Mouse (Mus musculus): ENCODE data around the gene Ocm. TPM values are rescaled to one million over a fixed set of nuclear protein-coding genes. Genes with fewer than 3 reads are reported as not detected.
A peak's percentile ranks its signal among the peaks of the same experiment; 100 is the strongest.
"Not testable (repeated sequence)": the region's sequence is repeated elsewhere in the genome, so short reads cannot be mapped to it uniquely, and the experiment has no call there.

Gene Ocm
- polyA plus RNA-seq, 1 experiment from 2014 or later = not detected

DNA sequence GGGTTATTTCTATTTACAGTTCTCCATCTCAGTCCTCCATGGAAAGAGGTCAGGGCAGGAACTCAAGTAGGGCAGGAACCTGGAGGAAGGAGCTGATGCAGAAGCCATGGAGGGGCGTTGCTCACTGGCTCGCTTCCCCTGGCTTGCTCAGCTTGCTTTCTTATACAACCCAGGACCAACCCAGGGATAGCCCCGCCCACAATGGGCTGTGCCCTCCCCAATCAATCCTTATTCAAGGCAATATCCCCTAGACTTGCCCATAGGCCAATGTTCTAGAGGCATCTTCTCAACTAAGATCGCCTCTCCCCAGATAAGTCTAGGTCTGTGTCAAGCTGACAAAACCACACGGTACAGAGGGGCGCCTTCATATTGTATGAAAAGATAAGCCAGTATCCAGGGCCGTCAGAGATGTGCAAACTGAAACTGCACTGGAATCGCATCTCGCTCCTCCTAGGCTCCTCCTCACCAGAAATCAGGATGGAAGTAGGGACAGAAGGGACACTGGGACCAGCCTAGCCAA, 12.7 kb upstream of the Ocm start:
- Histone ChIP-seq H3K4me1 (no peaks in the 10 kb centered on the region), H3K27ac (no peak overlapping the region), H3K4me3 (no peak overlapping the region), H3K27me3 (ENCODE audit: poor library complexity, severe bottlenecking) (no peaks in the 10 kb centered on the region), H3K9me3 (peaks cover 10% of the 10 kb centered on the region), H3K36me3 (replicated peaks) (no peaks in the 10 kb centered on the region)
- no peak for DNase-seq (ENCODE audit: extremely low spot score, low spot score)
- 78% methylated on average over 9 of the region's 9 CpGs for WGBS

DNA sequence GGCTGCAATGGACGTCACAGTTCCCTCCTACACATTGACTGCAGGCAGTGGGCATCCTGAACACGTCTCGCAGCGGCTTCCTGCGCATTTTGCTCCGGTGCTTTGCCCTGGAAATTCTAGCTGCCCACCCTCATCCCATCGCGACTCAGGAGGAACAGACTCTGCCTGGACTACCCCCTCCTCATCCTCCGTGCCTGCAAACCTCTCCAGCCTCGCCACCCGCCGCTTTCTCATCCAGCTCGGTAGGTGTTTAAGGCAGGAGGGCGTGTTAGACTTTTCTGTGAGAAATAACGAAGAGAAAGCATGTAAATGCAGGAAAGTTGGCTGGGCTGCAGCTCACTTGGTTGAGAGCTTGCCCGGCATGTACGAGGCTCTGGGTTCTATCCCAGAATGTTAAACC, 10.5 kb upstream of the Ocm start:
- DNase-seq (ENCODE audit: extremely low spot score, low spot score) = no peak
- Histone ChIP-seq H3K4me3 (no peak overlapping the region), H3K4me1 (no peaks in the 10 kb centered on the region), H3K27me3 (ENCODE audit: poor library complexity, severe bottlenecking) (no peaks in the 10 kb centered on the region), H3K27ac (no peak overlapping the region), H3K9me3 (peaks cover 10% of the 10 kb centered on the region), H3K36me3 (replicated peaks) (no peaks in the 10 kb centered on the region)
- 60% methylated on average over 17 of the region's 17 CpGs for WGBS

DNA sequence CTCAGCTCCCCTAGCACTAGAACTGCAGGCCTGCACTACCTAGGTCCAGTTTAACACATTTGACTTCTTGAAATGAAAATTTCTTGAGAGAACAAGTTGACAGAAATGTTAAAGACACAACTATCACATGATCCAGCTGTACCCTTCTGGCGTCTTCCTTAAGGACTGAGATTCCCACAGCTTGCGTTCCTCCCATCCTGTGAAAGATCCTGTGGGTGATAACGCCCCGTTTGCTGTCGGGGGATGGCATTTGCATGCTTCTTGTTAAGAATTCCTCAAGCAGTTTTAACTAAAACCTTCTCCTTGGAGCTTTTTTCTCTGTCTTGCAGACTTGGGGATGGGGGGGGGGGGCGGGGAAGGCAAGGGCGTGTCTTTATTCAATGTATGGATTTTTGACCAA, 8.1 kb upstream of the Ocm start:
- no peak for DNase-seq (ENCODE audit: extremely low spot score, low spot score)
- no peaks in the 10 kb centered on the region for H3K36me3 ChIP-seq (replicated peaks)
- H3K27me3 ChIP-seq (ENCODE audit: poor library complexity, severe bottlenecking) = no peaks in the 10 kb centered on the region
- WGBS = 89% methylated on average over 7 of the region's 7 CpGs
- no peak overlapping the region for H3K4me3 ChIP-seq
- no peak overlapping the region for H3K27ac ChIP-seq
- H3K4me1 ChIP-seq = no peaks in the 10 kb centered on the region
- H3K9me3 ChIP-seq = peaks cover 4% of the 10 kb centered on the region

DNA sequence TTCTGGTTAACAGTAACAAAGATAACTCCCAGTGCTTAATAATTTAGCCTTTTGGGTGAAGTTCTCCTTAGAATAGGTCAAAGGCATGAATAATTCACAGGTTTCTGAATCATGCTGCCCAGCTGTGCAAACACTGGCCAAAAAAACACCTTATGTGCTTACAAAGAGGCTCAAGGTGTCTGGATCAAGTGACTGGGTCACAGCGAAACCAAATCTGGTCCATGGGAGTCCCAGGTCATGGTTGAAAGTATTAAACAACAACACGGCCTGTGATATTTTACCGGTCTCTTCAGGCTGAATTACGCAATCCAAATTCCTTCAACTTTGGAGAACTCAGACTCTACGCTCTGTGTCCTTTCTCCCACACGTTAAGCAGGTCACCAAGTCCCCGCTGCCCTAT, 6.0 kb upstream of the Ocm start:
- Histone ChIP-seq H3K36me3 (replicated peaks) (no peaks in the 10 kb centered on the region), H3K4me1 (no peaks in the 10 kb centered on the region), H3K9me3 (no peaks in the 10 kb centered on the region), H3K4me3 (no peak overlapping the region), H3K27me3 (ENCODE audit: poor library complexity, severe bottlenecking) (no peaks in the 10 kb centered on the region), H3K27ac (no peak overlapping the region)
- 89% methylated on average over 7 of the region's 7 CpGs for WGBS
- DNase-seq (ENCODE audit: extremely low spot score, low spot score) = no peak

DNA sequence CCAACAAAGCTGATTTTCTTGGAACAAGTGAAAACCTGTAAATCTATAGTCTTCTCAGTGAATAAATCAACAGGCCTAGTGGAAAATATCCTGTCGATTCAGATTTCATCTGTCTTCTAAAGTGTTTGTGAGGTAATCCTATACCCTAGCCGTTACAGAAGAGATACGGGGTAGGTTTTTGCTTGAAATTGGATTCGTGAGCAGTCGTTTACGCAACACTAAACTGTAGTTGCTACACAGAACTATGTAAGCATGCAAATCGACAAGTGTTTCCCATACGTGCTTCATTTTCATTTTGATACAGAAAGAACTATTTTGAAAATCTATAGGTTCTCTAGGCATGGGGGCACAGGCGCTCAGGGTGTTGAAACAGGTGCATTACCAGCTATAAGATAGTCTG, 10.6 kb downstream of the Ocm start:
- H3K36me3 ChIP-seq (replicated peaks) = peaks cover 18% of the 10 kb centered on the region
- H3K4me3 ChIP-seq = no peak overlapping the region
- no peaks in the 10 kb centered on the region for H3K27me3 ChIP-seq (ENCODE audit: poor library complexity, severe bottlenecking)
- DNase-seq (ENCODE audit: extremely low spot score, low spot score) = no peak
- H3K27ac ChIP-seq = no peak overlapping the region
- 94% methylated on average over 9 of the region's 9 CpGs for WGBS
- no peaks in the 10 kb centered on the region for H3K9me3 ChIP-seq
- H3K4me1 ChIP-seq = peaks cover 5% of the 10 kb centered on the region

DNA sequence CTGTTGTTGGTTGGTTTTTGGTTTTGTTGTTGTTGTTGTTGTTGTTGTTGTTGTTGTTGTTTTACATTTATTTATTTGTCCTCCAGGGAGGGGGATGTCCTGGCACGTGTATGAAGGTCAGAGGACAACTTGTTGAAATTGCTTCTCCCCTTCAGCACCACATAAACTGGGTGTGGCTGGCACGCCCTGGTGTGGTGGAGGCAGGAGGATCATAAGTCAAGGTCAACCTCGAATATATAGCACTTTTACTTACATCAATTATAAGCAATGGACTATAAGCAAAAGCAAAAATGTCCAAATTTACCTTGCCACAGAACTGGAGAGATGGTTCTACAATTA, 11.2 kb downstream of the Ocm start:
- no peaks in the 10 kb centered on the region for H3K27me3 ChIP-seq (ENCODE audit: poor library complexity, severe bottlenecking)
- no peak for DNase-seq (ENCODE audit: extremely low spot score, low spot score)
- peaks cover 5% of the 10 kb centered on the region for H3K4me1 ChIP-seq
- peaks cover 24% of the 10 kb centered on the region for H3K36me3 ChIP-seq (replicated peaks)
- peak overlapping the region; percentile 82 for H3K4me3 ChIP-seq
- WGBS = 83% methylated on average over 3 of the region's 3 CpGs
- no peaks in the 10 kb centered on the region for H3K9me3 ChIP-seq
- no peak overlapping the region for H3K27ac ChIP-seq

DNA sequence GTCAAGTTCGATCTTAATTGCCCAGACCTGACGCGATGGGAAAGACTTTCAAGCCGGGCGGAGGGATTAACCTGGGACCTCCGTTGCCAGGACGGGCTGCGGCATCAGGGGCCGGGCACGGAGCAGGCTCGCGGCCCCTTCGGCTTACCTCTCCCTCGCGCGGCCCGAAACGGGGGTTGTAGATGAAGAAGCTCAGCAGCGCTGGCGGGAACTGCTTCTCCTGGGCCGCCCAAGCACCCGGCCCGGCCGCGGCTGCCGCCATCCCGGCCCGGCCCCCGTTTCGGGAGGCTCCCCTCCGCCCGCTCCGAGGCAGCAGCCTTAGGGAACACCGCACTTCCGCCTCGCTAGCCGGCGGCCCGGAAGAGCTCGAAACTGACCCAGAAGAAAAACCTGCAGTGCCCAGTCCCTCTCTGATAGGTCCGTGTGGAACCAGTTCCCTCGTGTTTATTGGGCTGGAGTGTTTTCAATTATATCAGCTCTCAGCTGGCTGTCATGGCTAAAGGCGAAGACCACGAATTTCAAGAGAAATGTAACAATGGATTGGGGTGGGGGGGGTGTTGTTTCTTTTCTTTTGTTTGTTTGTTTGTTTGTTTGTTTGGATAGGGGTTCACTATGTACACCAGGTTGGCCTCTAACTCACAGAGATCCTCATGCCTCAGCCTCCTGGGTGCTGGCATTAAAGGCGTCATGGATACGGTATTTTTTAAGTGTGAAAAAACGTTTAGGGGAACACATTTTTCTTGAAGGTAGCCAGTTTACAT, 11.7 kb downstream of the Ocm start, which contains the start of gene Ccz1:
TSS of gene Ccz1 (minus strand) at position 327 of the 761 bp plus-strand sequence.
- Histone ChIP-seq H3K27ac (peak within 1 kb of the TSS; percentile 92), H3K27me3 (ENCODE audit: poor library complexity, severe bottlenecking) (no peaks in the 10 kb centered on the region), H3K9me3 (no peaks in the 10 kb centered on the region), H3K36me3 (replicated peaks) (peaks cover 29% of the 10 kb centered on the region), H3K4me1 (peaks cover 5% of the 10 kb centered on the region), H3K4me3 (peak within 1 kb of the TSS; percentile 82)
- DNase-seq (ENCODE audit: extremely low spot score, low spot score) = peak; percentile 84
- 4% methylated on average over 47 of the region's 47 CpGs for WGBS

DNA sequence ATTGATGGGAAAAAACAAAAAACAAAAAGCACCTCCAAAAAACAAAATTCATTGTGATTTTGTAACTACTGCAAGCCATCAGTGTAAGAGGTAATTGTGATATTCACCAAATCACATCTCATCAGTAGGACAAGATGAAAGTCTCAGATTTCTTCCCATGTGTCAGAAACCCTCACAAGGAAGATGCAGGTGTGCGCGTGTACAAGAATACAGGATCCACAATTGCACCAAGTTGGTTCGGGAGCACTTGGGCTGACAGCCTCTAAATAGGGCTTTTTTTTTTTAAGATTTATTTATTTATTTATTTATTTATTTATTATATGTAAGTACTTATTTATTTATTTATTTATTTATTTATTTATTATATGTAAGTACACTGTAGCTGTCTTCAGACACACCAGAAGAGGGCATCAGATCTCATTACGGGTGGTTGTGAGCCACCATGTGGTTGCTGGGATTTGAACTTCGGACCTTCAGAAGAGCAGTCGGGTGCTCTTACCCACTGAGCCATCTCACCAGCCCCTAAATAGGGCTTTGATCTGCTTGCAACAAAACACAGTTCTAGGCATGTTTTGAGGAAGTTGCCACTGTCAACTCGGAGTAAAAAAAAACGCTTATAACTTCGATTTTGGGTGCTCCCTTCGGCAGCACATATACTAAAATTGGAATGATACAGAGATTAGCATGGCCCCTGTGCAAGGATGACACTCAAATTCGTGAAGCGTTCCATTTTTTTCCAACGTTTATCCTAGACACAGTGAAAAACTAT, 12.9 kb downstream of the Ocm start:
- not testable (repeated sequence) for H3K27me3 ChIP-seq (ENCODE audit: poor library complexity, severe bottlenecking)

DNA sequence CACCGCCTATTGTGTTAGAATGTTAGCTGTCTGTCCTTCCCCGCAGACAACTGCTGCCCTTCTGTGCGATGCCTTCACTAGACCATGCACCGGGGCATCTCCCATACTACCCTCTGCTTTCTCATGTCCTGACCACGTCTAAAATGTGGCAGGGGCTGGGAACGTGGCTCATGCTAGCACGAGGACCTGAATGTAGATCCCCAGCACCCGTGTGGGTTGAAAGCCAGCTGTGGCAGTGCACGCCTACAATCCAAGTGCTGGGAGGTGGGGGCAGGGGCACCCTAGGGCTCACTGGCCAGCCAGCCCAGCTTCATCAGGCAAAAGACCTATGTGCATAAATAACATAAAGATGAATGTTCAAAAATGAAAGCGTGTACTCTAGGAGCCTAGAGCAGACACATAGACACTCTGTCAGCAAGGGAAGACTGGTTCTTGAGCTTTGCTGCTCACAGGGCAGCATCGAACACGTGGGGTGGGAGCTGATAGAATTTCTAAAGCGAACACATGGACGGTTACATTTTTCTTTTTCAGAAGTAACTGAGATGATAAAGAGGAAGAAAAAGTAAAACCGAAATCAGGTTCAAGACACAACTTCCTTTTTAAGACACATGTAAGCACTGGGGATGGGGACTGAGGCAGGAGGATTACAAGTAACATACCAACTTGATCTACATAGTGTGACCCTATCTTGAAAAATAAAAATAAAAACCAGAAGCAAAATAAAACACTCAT, 23.8 kb downstream of the Ocm start:
- no peak overlapping the region for H3K4me3 ChIP-seq
- no peak for DNase-seq (ENCODE audit: extremely low spot score, low spot score)
- H3K9me3 ChIP-seq = no peaks in the 10 kb centered on the region
- H3K27ac ChIP-seq = no peak overlapping the region
- WGBS = 95% methylated on average over 15 of the region's 15 CpGs
- H3K36me3 ChIP-seq (replicated peaks) = peaks cover 94% of the 10 kb centered on the region
- no peaks in the 10 kb centered on the region for H3K27me3 ChIP-seq (ENCODE audit: poor library complexity, severe bottlenecking)
- no peaks in the 10 kb centered on the region for H3K4me1 ChIP-seq

More for the DNA sequence above, 12.9 kb downstream of the Ocm start:
- 71% methylated on average over 13 of the region's 13 CpGs for WGBS
- Histone ChIP-seq H3K4me3 (peak overlapping the region; percentile 82), H3K36me3 (replicated peaks) (peaks cover 41% of the 10 kb centered on the region)
- not testable (repeated sequence) for DNase-seq (ENCODE audit: extremely low spot score, low spot score); H3K9me3 ChIP-seq; H3K4me1 ChIP-seq; H3K27ac ChIP-seq

DNA sequence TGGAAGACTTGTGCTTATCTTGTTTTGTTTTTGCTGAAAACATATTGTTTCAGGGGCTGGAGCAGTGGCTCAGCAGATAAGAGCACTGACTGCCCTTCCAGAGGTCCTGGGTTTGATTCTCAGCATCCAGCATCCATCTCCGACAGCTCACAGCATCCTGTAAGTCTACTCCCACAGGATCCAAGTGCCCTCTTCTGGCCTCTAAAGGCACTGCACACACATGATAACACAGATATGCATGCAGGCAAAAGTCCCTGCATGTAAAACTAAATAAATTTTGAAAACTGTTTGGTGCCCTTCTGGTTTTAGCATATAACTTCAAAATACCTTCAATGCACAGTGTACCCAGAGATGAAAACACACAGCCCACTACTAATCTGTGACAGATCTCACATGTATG, 27.1 kb downstream of the Ocm start:
- Histone ChIP-seq H3K27ac (no peak overlapping the region), H3K9me3 (no peaks in the 10 kb centered on the region), H3K36me3 (replicated peaks) (peaks cover 98% of the 10 kb centered on the region), H3K4me1 (no peaks in the 10 kb centered on the region), H3K27me3 (ENCODE audit: poor library complexity, severe bottlenecking) (no peaks in the 10 kb centered on the region), H3K4me3 (no peak overlapping the region)
- DNase-seq (ENCODE audit: extremely low spot score, low spot score) = no peak
- 85% methylated on average over 1 of the region's 1 CpGs for WGBS

DNA sequence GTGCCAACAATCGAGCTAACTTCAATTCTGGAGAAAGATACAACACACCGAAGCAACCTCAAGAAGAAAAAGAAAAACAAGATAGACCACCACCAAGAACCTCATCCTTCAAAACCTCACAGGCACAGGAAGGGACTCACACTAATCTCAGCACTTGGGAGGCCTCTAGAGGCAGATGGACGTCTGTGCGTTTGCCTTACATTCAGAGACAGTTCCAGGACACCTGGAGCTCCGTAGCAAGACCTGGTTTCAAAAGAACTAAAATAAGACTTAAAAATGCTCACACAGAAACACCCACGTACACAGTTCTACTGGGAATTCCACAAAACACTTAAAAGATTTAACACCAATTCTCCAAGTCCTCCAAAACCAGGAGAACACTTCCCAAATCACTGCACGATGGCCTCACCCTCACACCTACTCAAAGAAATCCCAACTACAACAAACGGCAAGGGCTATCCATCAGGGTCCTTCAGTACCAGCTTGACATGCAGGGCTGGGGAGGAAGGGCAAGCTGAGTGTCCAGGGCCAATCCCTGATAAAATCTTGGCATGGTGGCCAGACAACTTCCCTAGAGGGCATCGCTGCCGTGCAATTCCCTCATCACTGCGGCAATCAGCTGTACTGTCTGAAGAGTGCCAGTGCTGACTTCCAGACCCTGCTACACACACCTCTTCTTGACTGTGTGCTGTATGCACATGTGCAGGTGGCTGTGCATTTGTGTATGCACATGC, 31.7 kb downstream of the Ocm start:
- no peak for DNase-seq (ENCODE audit: extremely low spot score, low spot score)
- no peaks in the 10 kb centered on the region for H3K4me1 ChIP-seq
- H3K27me3 ChIP-seq (ENCODE audit: poor library complexity, severe bottlenecking) = no peaks in the 10 kb centered on the region
- no peak overlapping the region for H3K4me3 ChIP-seq
- WGBS = 82% methylated on average over 11 of the region's 11 CpGs
- H3K36me3 ChIP-seq (replicated peaks) = peaks cover 100% of the 10 kb centered on the region
- no peak overlapping the region for H3K27ac ChIP-seq
- H3K9me3 ChIP-seq = no peaks in the 10 kb centered on the region

DNA sequence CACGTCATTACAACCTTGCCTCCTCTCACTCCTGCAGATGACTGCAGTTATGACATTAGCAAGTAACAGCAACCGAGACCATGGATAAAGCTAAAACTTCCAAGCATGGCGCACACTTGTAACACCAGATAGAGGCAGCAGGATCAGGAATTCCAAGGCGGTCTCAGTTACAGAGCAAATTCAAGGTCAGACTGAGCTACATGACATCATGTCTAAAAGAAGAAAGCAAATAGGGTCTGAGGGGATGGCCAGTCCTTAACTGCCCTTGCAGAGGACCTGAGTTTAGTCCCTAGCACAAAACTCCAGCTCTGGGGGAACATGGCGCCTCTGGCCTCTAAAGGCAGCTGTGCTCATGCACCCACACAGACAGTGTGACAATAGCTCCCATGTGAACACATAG, 32.6 kb downstream of the Ocm start:
- 94% methylated on average over 5 of the region's 5 CpGs for WGBS
- Histone ChIP-seq H3K9me3 (no peaks in the 10 kb centered on the region), H3K27me3 (ENCODE audit: poor library complexity, severe bottlenecking) (no peaks in the 10 kb centered on the region), H3K36me3 (replicated peaks) (peaks cover 100% of the 10 kb centered on the region), H3K4me3 (no peak overlapping the region), H3K4me1 (no peaks in the 10 kb centered on the region), H3K27ac (no peak overlapping the region)
- DNase-seq (ENCODE audit: extremely low spot score, low spot score) = no peak

Data from forebrain, embryonic 10.5 days (tissue).